Mouse (Mus musculus) G1E (cell line): ENCODE data around the gene Dhcr24.

Experiments used
- CTCF ChIP-seq: IDR thresholded peaks from 2 replicates; pipeline ENCODE4 v1.5.1; 2012; ENCODE audit warnings: low read depth, low read length, inconsistent platforms, mixed read lengths
- GATA1 ChIP-seq: IDR thresholded peaks from 2 replicates; pipeline ENCODE4 v1.6.1; 2012; ENCODE audit warnings: borderline replicate concordance, low read length, inconsistent platforms, mixed read lengths
- GATA2 ChIP-seq: IDR thresholded peaks from 2 replicates; pipeline ENCODE4 v1.6.1; 2012; ENCODE audit warnings: low read depth, low read length, inconsistent platforms, borderline replicate concordance
- POLR2AphosphoS5 ChIP-seq: IDR thresholded peaks from 2 replicates; pipeline ENCODE4 v1.6.1; 2012; ENCODE audit warnings: low read depth, low read length, inconsistent platforms; ENCODE audit not compliant: insufficient replicate concordance
- TAL1 ChIP-seq: conservative IDR thresholded peaks from 2 replicates; pipeline ENCODE4 v1.6.1; 2012; ENCODE audit warnings: low read depth, low read length, inconsistent platforms, mixed read lengths

DNA sequence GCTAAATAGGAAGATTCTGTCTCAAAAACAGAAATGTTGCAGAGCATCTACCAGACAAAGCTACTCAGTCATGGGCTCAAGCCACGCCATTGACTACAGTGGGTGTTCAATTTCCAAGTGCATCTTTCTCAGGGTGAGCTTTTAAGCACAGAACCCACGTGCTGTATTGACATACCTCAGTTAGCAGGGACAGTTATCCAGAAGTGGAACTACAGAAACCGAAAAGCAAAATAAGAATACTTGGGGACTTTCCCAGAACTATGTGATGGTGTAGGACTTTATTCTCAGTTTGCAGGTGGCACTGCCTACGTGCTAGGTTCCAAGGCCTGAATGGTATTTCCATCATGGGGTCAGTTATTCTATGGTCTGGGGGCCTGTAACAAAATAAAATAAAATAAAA, 36.9 kb downstream of the Dhcr24 start:
- TF ChIP-seq CTCF (no peak), GATA2 (no peak), GATA1 (no peak), POLR2AphosphoS5 (no peak), TAL1 (no peak)
